Mouse (Mus musculus) liver, embryonic 12.5 days (tissue): Measurements from ENCODE around the gene Pfkfb3. TPM values are rescaled to one million over a fixed set of nuclear protein-coding genes. Genes with fewer than 3 reads are reported as not detected.

Experiments used
- ATAC-seq: fragments of 200-750 bp; cut with Nextera tagmentation; 2 replicates; pipeline ENCODE4 v1.8.0; 2017; ENCODE audit warnings: moderate number of reproducible peaks, mild to moderate bottlenecking, moderate library complexity
- H3K27ac ChIP-seq: fragments of 300-500 bp; sonication (generic); 2 replicates; pipeline ENCODE4 v1.5.1; 2016; ENCODE audit warnings: mild to moderate bottlenecking
- H3K27me3 ChIP-seq: fragments of 300-500 bp; sonication (generic); replicated peaks from 2 replicates; pipeline ENCODE4 v1.6.1; 2016; ENCODE audit warnings: mild to moderate bottlenecking, moderate library complexity
- H3K36me3 ChIP-seq: fragments of 300-500 bp; sonication (generic); 2 replicates; pipeline ENCODE4 v1.6.1; 2016; ENCODE audit warnings: mild to moderate bottlenecking, moderate library complexity
- H3K4me1 ChIP-seq: fragments of 300-500 bp; sonication (generic); 2 replicates; pipeline ENCODE4 v1.6.1; 2016
- H3K4me2 ChIP-seq: fragments of 300-500 bp; sonication (generic); 2 replicates; pipeline ENCODE4 v1.6.1; 2016; ENCODE audit warnings: mild to moderate bottlenecking, moderate library complexity
- H3K4me3 ChIP-seq: fragments of 300-500 bp; sonication (generic); 2 replicates; pipeline ENCODE4 v1.5.1; 2016; ENCODE audit warnings: mild to moderate bottlenecking, moderate library complexity
- H3K9ac ChIP-seq: fragments of 300-500 bp; sonication (generic); 2 replicates; pipeline ENCODE4 v1.6.1; 2016; ENCODE audit warnings: mild to moderate bottlenecking, moderate library complexity
- H3K9me3 ChIP-seq: fragments of 300-500 bp; sonication (generic); replicated peaks from 2 replicates; pipeline ENCODE4 v1.6.1; 2016; ENCODE audit warnings: mild to moderate bottlenecking, moderate library complexity
- WGBS: fragments of 180-500 bp; shearing (Covaris S2); methylation state at CpG from one replicate; pipeline ENCODE4 v1.1.7; 2016; ENCODE audit not compliant: insufficient replicate concordance; 5-methylcytosine and 5-hydroxymethylcytosine counted together
- polyA plus RNA-seq: library from polyadenylated mRNA; unstranded; fragments of >200 nt; fragmentation: Nextera tagmentation; extraction: Ambion mirVana; gene quantifications from 2 replicates; pipeline ENCODE4 v1.2.1, GENCODE M21; 2016

Gene Pfkfb3
- polyA plus RNA-seq, 1 experiment from 2014 or later: 11.7 TPM

GRCm38 (mm10) chr2:11496601-11497031 lies 57.3 kb downstream of the Pfkfb3 start:
- Histone ChIP-seq H3K4me2 (no peak overlapping the region), H3K9ac (no peak overlapping the region), H3K27me3 (peaks cover 4% of the 10 kb centered on the region), H3K36me3 (peaks cover 53% of the 10 kb centered on the region), H3K4me3 (no peak overlapping the region), H3K9me3 (no peaks in the 10 kb centered on the region), H3K4me1 (peaks cover 31% of the 10 kb centered on the region), H3K27ac (no peak overlapping the region)
- no peak for ATAC-seq
- 63% methylated on average over 3 of the region's 3 CpGs for WGBS

- Histone ChIP-seq H3K4me1 (peaks cover 15% of the 10 kb centered on the region; the same call in 1 of the 2 replicates), H3K9me3 (no peaks in the 10 kb centered on the region), H3K4me3 (no peak overlapping the region), H3K27me3 (no peaks in the 10 kb centered on the region), H3K36me3 (peaks cover 71% of the 10 kb centered on the region), H3K9ac (no peak overlapping the region), H3K27ac (no peak overlapping the region), H3K4me2 (no peak overlapping the region)
- no peak for ATAC-seq
- WGBS: 68% methylated on average over 7 of the region's 7 CpGs
These were observed 59.0 kb downstream of the Pfkfb3 start for GRCm38 (mm10) chr2:11494841-11495255.

GRCm38 (mm10) chr2:11492855-11493254 lies 61.0 kb downstream of the Pfkfb3 start:
- H3K9me3 ChIP-seq: no peaks in the 10 kb centered on the region
- H3K9ac ChIP-seq: no peak overlapping the region
- peaks cover 80% of the 10 kb centered on the region for H3K36me3 ChIP-seq
- no peak overlapping the region for H3K27ac ChIP-seq
- ATAC-seq: no peak
- no peak overlapping the region for H3K4me2 ChIP-seq
- H3K4me3 ChIP-seq: no peak overlapping the region
- no peaks in the 10 kb centered on the region for H3K27me3 ChIP-seq
- H3K4me1 ChIP-seq: no peaks in the 10 kb centered on the region
- WGBS: 82% methylated on average over 5 of the region's 5 CpGs

- Histone ChIP-seq H3K27ac (no peak overlapping the region), H3K36me3 (peaks cover 80% of the 10 kb centered on the region), H3K4me2 (no peak overlapping the region), H3K9ac (no peak overlapping the region), H3K4me3 (no peak overlapping the region), H3K9me3 (no peaks in the 10 kb centered on the region), H3K27me3 (no peaks in the 10 kb centered on the region), H3K4me1 (no peaks in the 10 kb centered on the region)
- ATAC-seq: no peak
- 79% methylated on average over 3 of the region's 3 CpGs for WGBS
These were observed 62.4 kb downstream of the Pfkfb3 start for GRCm38 (mm10) chr2:11491471-11491870.

GRCm38 (mm10) chr2:11490554-11490953 lies 63.3 kb downstream of the Pfkfb3 start:
- Histone ChIP-seq H3K9me3 (no peaks in the 10 kb centered on the region), H3K4me3 (no peak overlapping the region), H3K27ac (no peak overlapping the region), H3K36me3 (peaks cover 87% of the 10 kb centered on the region), H3K4me2 (no peak overlapping the region), H3K27me3 (no peaks in the 10 kb centered on the region), H3K4me1 (no peaks in the 10 kb centered on the region), H3K9ac (no peak overlapping the region)
- no peak for ATAC-seq
- 73% methylated on average over 4 of the region's 4 CpGs for WGBS

- 86% methylated on average over 4 of the region's 4 CpGs for WGBS
- no peak overlapping the region for H3K4me3 ChIP-seq
- H3K27ac ChIP-seq: no peak overlapping the region
- H3K36me3 ChIP-seq: peaks cover 98% of the 10 kb centered on the region
- no peaks in the 10 kb centered on the region for H3K9me3 ChIP-seq
- no peaks in the 10 kb centered on the region for H3K27me3 ChIP-seq
- no peak for ATAC-seq
- no peaks in the 10 kb centered on the region for H3K4me1 ChIP-seq
- no peak overlapping the region for H3K4me2 ChIP-seq
- H3K9ac ChIP-seq: no peak overlapping the region
These were observed 70.7 kb downstream of the Pfkfb3 start for GRCm38 (mm10) chr2:11483226-11483625.

- Histone ChIP-seq H3K36me3 (peaks cover 98% of the 10 kb centered on the region), H3K4me2 (no peak overlapping the region), H3K4me3 (no peak overlapping the region), H3K9me3 (no peaks in the 10 kb centered on the region), H3K9ac (no peak overlapping the region), H3K27ac (no peak overlapping the region), H3K27me3 (no peaks in the 10 kb centered on the region), H3K4me1 (no peaks in the 10 kb centered on the region)
- WGBS: 76% methylated on average over 7 of the region's 7 CpGs
- ATAC-seq: no peak
These were observed 71.5 kb downstream of the Pfkfb3 start for GRCm38 (mm10) chr2:11482364-11482763.

- H3K4me3 ChIP-seq: no peak overlapping the region
- peaks cover 99% of the 10 kb centered on the region for H3K36me3 ChIP-seq
- H3K27me3 ChIP-seq: no peaks in the 10 kb centered on the region
- ATAC-seq: no peak
- H3K4me2 ChIP-seq: no peak overlapping the region
- H3K4me1 ChIP-seq: no peaks in the 10 kb centered on the region
- 32% methylated on average over 2 of the region's 2 CpGs for WGBS
- H3K27ac ChIP-seq: no peak overlapping the region
- H3K9ac ChIP-seq: no peak overlapping the region
- H3K9me3 ChIP-seq: no peaks in the 10 kb centered on the region
These were observed 74.9 kb downstream of the Pfkfb3 start for GRCm38 (mm10) chr2:11478960-11479359.

GRCm38 (mm10) chr2:11475316-11475715 lies 78.6 kb downstream of the Pfkfb3 start:
- H3K27ac ChIP-seq: no peak overlapping the region
- no peak overlapping the region for H3K4me3 ChIP-seq
- no peak overlapping the region for H3K4me2 ChIP-seq
- no peak for ATAC-seq
- no peak overlapping the region for H3K9ac ChIP-seq
- H3K9me3 ChIP-seq: no peaks in the 10 kb centered on the region
- 84% methylated on average over 7 of the region's 7 CpGs for WGBS
- H3K4me1 ChIP-seq: no peaks in the 10 kb centered on the region
- H3K36me3 ChIP-seq: peaks cover 97% of the 10 kb centered on the region
- H3K27me3 ChIP-seq: no peaks in the 10 kb centered on the region

- H3K4me1 ChIP-seq: no peaks in the 10 kb centered on the region
- no peak overlapping the region for H3K4me3 ChIP-seq
- ATAC-seq: no peak
- WGBS: 69% methylated on average over 3 of the region's 3 CpGs
- H3K9ac ChIP-seq: no peak overlapping the region
- H3K9me3 ChIP-seq: no peaks in the 10 kb centered on the region
- no peak overlapping the region for H3K27ac ChIP-seq
- H3K27me3 ChIP-seq: no peaks in the 10 kb centered on the region
- H3K4me2 ChIP-seq: no peak overlapping the region
- H3K36me3 ChIP-seq: no peaks in the 10 kb centered on the region
These were observed 89.2 kb downstream of the Pfkfb3 start for GRCm38 (mm10) chr2:11464661-11465099.

- ATAC-seq: no peak
- no peak overlapping the region for H3K27ac ChIP-seq
- H3K9me3 ChIP-seq: no peaks in the 10 kb centered on the region
- WGBS: 70% methylated on average over 3 of the region's 3 CpGs
- H3K27me3 ChIP-seq: no peaks in the 10 kb centered on the region
- no peaks in the 10 kb centered on the region for H3K36me3 ChIP-seq
- H3K9ac ChIP-seq: no peak overlapping the region
- H3K4me3 ChIP-seq: no peak overlapping the region
- 0 out of 2 replicates have a peak, but pooled peaks cover 3% of the 10 kb centered on the region for H3K4me1 ChIP-seq
- no peak overlapping the region for H3K4me2 ChIP-seq
These were observed 92.9 kb downstream of the Pfkfb3 start for GRCm38 (mm10) chr2:11460976-11461375.

GRCm38 (mm10) chr2:11458494-11458893 lies 95.4 kb downstream of the Pfkfb3 start:
- no peaks in the 10 kb centered on the region for H3K9me3 ChIP-seq
- H3K4me3 ChIP-seq: no peak overlapping the region
- no peaks in the 10 kb centered on the region for H3K36me3 ChIP-seq
- no peak for ATAC-seq
- H3K27me3 ChIP-seq: no peaks in the 10 kb centered on the region
- 66% methylated on average over 1 of the region's 1 CpGs for WGBS
- no peak overlapping the region for H3K27ac ChIP-seq
- 0 out of 2 replicates have a peak, but pooled peaks cover 3% of the 10 kb centered on the region for H3K4me1 ChIP-seq
- H3K4me2 ChIP-seq: no peak overlapping the region
- H3K9ac ChIP-seq: no peak overlapping the region

- Histone ChIP-seq H3K9me3 (no peaks in the 10 kb centered on the region), H3K36me3 (no peaks in the 10 kb centered on the region), H3K9ac (no peak overlapping the region), H3K4me1 (0 out of 2 replicates have a peak, but pooled peaks cover 3% of the 10 kb centered on the region), H3K27me3 (no peaks in the 10 kb centered on the region), H3K27ac (no peak overlapping the region), H3K4me2 (no peak overlapping the region), H3K4me3 (no peak overlapping the region)
- peak; percentile 35; the same call in 1 of the 2 replicates for ATAC-seq
- 52% methylated on average over 7 of the region's 7 CpGs for WGBS
These were observed 96.0 kb downstream of the Pfkfb3 start for GRCm38 (mm10) chr2:11457904-11458303.
